Mouse (Mus musculus): Measurements from ENCODE around the gene Timm22.

Timm22 gene

GRCm38 (mm10) chr11:76392532-76392931, 14.2 kb upstream of the Timm22 start:
- no peak for DNase-seq (ENCODE audit: low spot score)

- no peak for DNase-seq (ENCODE audit: low spot score)
Observed at GRCm38 (mm10) chr11:76392996-76393395, 13.8 kb upstream of the Timm22 start.

GRCm38 (mm10) chr11:76397650-76398311, 9.0 kb upstream of the Timm22 start:
- peak; percentile 70 for DNase-seq (ENCODE audit: low spot score)

- peak; percentile 62 for DNase-seq (ENCODE audit: low spot score)
Observed at GRCm38 (mm10) chr11:76398312-76398797, 8.4 kb upstream of the Timm22 start.

- DNase-seq (ENCODE audit: low spot score): peak; percentile 93
Observed at GRCm38 (mm10) chr11:76398798-76399586, 7.8 kb upstream of the Timm22 start, which contains the start of gene Nxn. Gene Nxn, minus strand, starts transcription at chr11:76399140.

GRCm38 (mm10) chr11:76399587-76400330, 7.0 kb upstream of the Timm22 start:
- peak; percentile 78 for DNase-seq (ENCODE audit: low spot score)

GRCm38 (mm10) chr11:76401398-76401797, 5.4 kb upstream of the Timm22 start:
- no peak for DNase-seq (ENCODE audit: low spot score)

- DNase-seq (ENCODE audit: low spot score): no peak
Observed at GRCm38 (mm10) chr11:76405113-76405512, 1.6 kb upstream of the Timm22 start.

- no peak for DNase-seq (ENCODE audit: low spot score)
Observed at GRCm38 (mm10) chr11:76405626-76406264, 1.0 kb upstream of the Timm22 start.

- peak; percentile 72 for DNase-seq (ENCODE audit: low spot score)
Observed at GRCm38 (mm10) chr11:76410826-76411225, 4.1 kb downstream of the Timm22 start.

- no peak for DNase-seq (ENCODE audit: low spot score)
Observed at GRCm38 (mm10) chr11:76413202-76413601, 6.5 kb downstream of the Timm22 start.

- DNase-seq (ENCODE audit: low spot score): no peak
Observed at GRCm38 (mm10) chr11:76415001-76415400, 8.2 kb downstream of the Timm22 start.

GRCm38 (mm10) chr11:76415985-76416384, 9.2 kb downstream of the Timm22 start:
- DNase-seq (ENCODE audit: low spot score): peak; percentile 71

GRCm38 (mm10) chr11:76418423-76418822, 11.7 kb downstream of the Timm22 start:
- DNase-seq (ENCODE audit: low spot score): no peak

GRCm38 (mm10) chr11:76419179-76419578, 12.4 kb downstream of the Timm22 start:
- no peak for DNase-seq (ENCODE audit: low spot score)

- no peak for DNase-seq (ENCODE audit: low spot score)
Observed at GRCm38 (mm10) chr11:76420896-76421295, 14.1 kb downstream of the Timm22 start.

- no peak for DNase-seq (ENCODE audit: low spot score)
Observed at GRCm38 (mm10) chr11:76425749-76426148, 19.0 kb downstream of the Timm22 start.

GRCm38 (mm10) chr11:76427781-76428180, 21.0 kb downstream of the Timm22 start:
- DNase-seq (ENCODE audit: low spot score): no peak

- peak; percentile 60 for DNase-seq (ENCODE audit: low spot score)
Observed at GRCm38 (mm10) chr11:76429046-76429445, 22.3 kb downstream of the Timm22 start.

GRCm38 (mm10) chr11:76429556-76429955, 22.8 kb downstream of the Timm22 start:
- no peak for DNase-seq (ENCODE audit: low spot score)

GRCm38 (mm10) chr11:76429966-76430631, 23.3 kb downstream of the Timm22 start:
- DNase-seq (ENCODE audit: low spot score): peak; percentile 63
